Mouse (Mus musculus): ENCODE measurements around the gene Porcn.

GRCm38 (mm10) chrX:8192640-8193418 is 13.5 kb downstream of the Porcn start:
- TF ChIP-seq CTCF (IDR thresholded peaks at IDR 0.05; ENCODE audit: low read depth) (no peak), EP300 (optimal IDR thresholded peaks at IDR 0.05) (no peak)
